Mouse (Mus musculus) spleen, postnatal 4 days (tissue): ENCODE results near the gene Nrm.

Experiments
- DNase-seq, 2 experiments: peaks; one replicate each; pipeline ENCODE4 v3.0.0; 2022; ENCODE audit warnings: low spot score in 2 of 2

The Nrm gene

GRCm38 (mm10) chr17:35861198-35861857, at the start of gene Nrm:
Nrm (plus strand) TSS chr17:35861318.
- peak; percentile 86 to 93 for DNase-seq

- DNase-seq: no peak
Measured at GRCm38 (mm10) chr17:35812307-35812706, 48.8 kb upstream of the Nrm start.

- DNase-seq: no peak
Measured at GRCm38 (mm10) chr17:35812736-35813135, 48.4 kb upstream of the Nrm start.

- peak in 1 of 2 experiments; percentile 43 for DNase-seq
Measured at GRCm38 (mm10) chr17:35813245-35813647, 47.9 kb upstream of the Nrm start.

GRCm38 (mm10) chr17:35813653-35814052, 47.5 kb upstream of the Nrm start:
- no peak for DNase-seq

- no peak for DNase-seq
Measured at GRCm38 (mm10) chr17:35814678-35815077, 46.4 kb upstream of the Nrm start.

- no peak for DNase-seq
Measured at GRCm38 (mm10) chr17:35815836-35816235, 45.3 kb upstream of the Nrm start.

GRCm38 (mm10) chr17:35816686-35817085, 44.4 kb upstream of the Nrm start:
- DNase-seq: no peak

- DNase-seq: no peak
Measured at GRCm38 (mm10) chr17:35817226-35817625, 43.9 kb upstream of the Nrm start.

- DNase-seq: no peak
Measured at GRCm38 (mm10) chr17:35820111-35820510, 41.0 kb upstream of the Nrm start.

- DNase-seq: peak; percentile 76 to 85
Measured at GRCm38 (mm10) chr17:35821439-35822430, 39.4 kb upstream of the Nrm start, which contains the start of gene Ier3. Ier3 (plus strand) TSS chr17:35821684.

- DNase-seq: no peak
Measured at GRCm38 (mm10) chr17:35822564-35822963, 38.6 kb upstream of the Nrm start.

- DNase-seq: peak; percentile 88 to 93
Measured at GRCm38 (mm10) chr17:35822964-35823937, 37.9 kb upstream of the Nrm start, which contains the start of gene Flot1. Flot1 (plus strand) TSS chr17:35823230.

GRCm38 (mm10) chr17:35824402-35824801, 36.7 kb upstream of the Nrm start:
- peak; percentile 57 to 71 for DNase-seq

- DNase-seq: no peak
Measured at GRCm38 (mm10) chr17:35825109-35825850, 35.8 kb upstream of the Nrm start.

GRCm38 (mm10) chr17:35829737-35830136, 31.4 kb upstream of the Nrm start:
- DNase-seq: peak; percentile 91 to 97

- no peak for DNase-seq
Measured at GRCm38 (mm10) chr17:35832400-35833238, 28.5 kb upstream of the Nrm start.

- peak in 1 of 2 experiments; percentile 68 for DNase-seq
Measured at GRCm38 (mm10) chr17:35833239-35833751, 27.8 kb upstream of the Nrm start.

GRCm38 (mm10) chr17:35833894-35834293, 27.2 kb upstream of the Nrm start:
- no peak for DNase-seq
